Mouse (Mus musculus): ENCODE measurements at regions not wholly inside any gene's neighbourhood (a gene's known extent, or its start where the extent isn't known, plus 50 kb on each side); places are given as distances from the start of the nearest gene placed in this dataset.

- peak; percentile 66 for DNase-seq
Measured at GRCm38 (mm10) chr10:96786903-96787571, 170.2 kb downstream of the Btg1 start.

GRCm38 (mm10) chr10:96787572-96787946 lies 170.8 kb downstream of the Btg1 start:
- no peak for DNase-seq

- DNase-seq, result no peak
Measured at GRCm38 (mm10) chr10:96788352-96789016, 171.7 kb downstream of the Btg1 start.

GRCm38 (mm10) chr10:96797116-96797515 lies 180.3 kb downstream of the Btg1 start:
- DNase-seq, result no peak

GRCm38 (mm10) chr10:96800801-96801200 lies 184.0 kb downstream of the Btg1 start:
- no peak for DNase-seq

GRCm38 (mm10) chr10:96804030-96804784 lies 187.4 kb downstream of the Btg1 start:
- no peak for DNase-seq

GRCm38 (mm10) chr10:96806579-96806978 lies 189.8 kb downstream of the Btg1 start:
- no peak for DNase-seq

- DNase-seq, result no peak
Measured at GRCm38 (mm10) chr10:96821852-96822251, 205.0 kb downstream of the Btg1 start.

GRCm38 (mm10) chr10:96822344-96823335 lies 205.8 kb downstream of the Btg1 start:
- peak; percentile 27 for DNase-seq

- no peak for DNase-seq
Measured at GRCm38 (mm10) chr10:96826234-96826788, 209.5 kb downstream of the Btg1 start.

- DNase-seq, result no peak
Measured at GRCm38 (mm10) chr10:96827971-96828370, 211.2 kb downstream of the Btg1 start.

- DNase-seq, result no peak
Measured at GRCm38 (mm10) chr10:96828581-96829246, 211.9 kb downstream of the Btg1 start.

GRCm38 (mm10) chr10:96831071-96831470 lies 214.3 kb downstream of the Btg1 start:
- DNase-seq, result no peak

GRCm38 (mm10) chr10:96837230-96837629 lies 220.4 kb downstream of the Btg1 start:
- no peak for DNase-seq

- no peak for DNase-seq
Measured at GRCm38 (mm10) chr10:96841128-96841527, 224.3 kb downstream of the Btg1 start.

- DNase-seq, result no peak
Measured at GRCm38 (mm10) chr10:96841956-96842355, 225.2 kb downstream of the Btg1 start.

GRCm38 (mm10) chr10:96845906-96846305 lies 229.1 kb downstream of the Btg1 start:
- no peak for DNase-seq

GRCm38 (mm10) chr10:96847028-96847427 lies 230.2 kb downstream of the Btg1 start:
- DNase-seq, result no peak

GRCm38 (mm10) chr10:96847433-96848165 lies 230.8 kb downstream of the Btg1 start:
- no peak for DNase-seq

- DNase-seq, result no peak
Measured at GRCm38 (mm10) chr10:96848496-96848895, 231.7 kb downstream of the Btg1 start.

- DNase-seq, result no peak
Measured at GRCm38 (mm10) chr10:96860366-96860765, 243.6 kb downstream of the Btg1 start.

All from thymus, postnatal 4 days (tissue).